Mouse (Mus musculus) G1E (cell line): ENCODE results near the gene Tbc1d1.

Experiments
- CTCF ChIP-seq: IDR thresholded peaks from 2 replicates; pipeline ENCODE4 v1.5.1; 2012; ENCODE audit warnings: low read depth, low read length, inconsistent platforms, mixed read lengths
- GATA1 ChIP-seq: IDR thresholded peaks from 2 replicates; pipeline ENCODE4 v1.6.1; 2012; ENCODE audit warnings: borderline replicate concordance, low read length, inconsistent platforms, mixed read lengths
- GATA2 ChIP-seq: IDR thresholded peaks from 2 replicates; pipeline ENCODE4 v1.6.1; 2012; ENCODE audit warnings: low read depth, low read length, inconsistent platforms, borderline replicate concordance
- POLR2AphosphoS5 ChIP-seq: IDR thresholded peaks from 2 replicates; pipeline ENCODE4 v1.6.1; 2012; ENCODE audit warnings: low read depth, low read length, inconsistent platforms; ENCODE audit not compliant: insufficient replicate concordance
- TAL1 ChIP-seq: conservative IDR thresholded peaks from 2 replicates; pipeline ENCODE4 v1.6.1; 2012; ENCODE audit warnings: low read depth, low read length, inconsistent platforms, mixed read lengths

DNA sequence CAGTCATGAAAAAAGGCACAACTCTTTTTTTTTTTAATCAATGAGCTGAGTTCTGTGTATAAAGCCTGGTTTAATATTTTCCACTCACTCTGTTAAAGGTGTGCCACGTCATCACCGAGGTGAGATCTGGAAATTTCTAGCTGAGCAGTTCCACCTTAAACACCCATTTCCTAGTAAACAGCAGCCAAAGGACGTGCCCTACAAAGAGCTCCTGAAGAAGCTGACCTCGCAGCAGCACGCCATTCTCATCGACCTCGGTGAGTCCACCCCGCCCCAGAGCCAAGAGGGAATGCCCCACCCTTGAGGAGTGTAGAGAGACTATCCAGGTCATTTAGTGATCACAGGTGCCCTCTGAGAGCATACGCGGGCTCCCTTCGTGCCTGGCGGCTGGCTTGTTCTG lies 168.2 kb downstream of the Tbc1d1 start:
- no peak for TF ChIP-seq CTCF
- no peak for TF ChIP-seq TAL1
- no peak for TF ChIP-seq POLR2AphosphoS5
- no peak for TF ChIP-seq GATA1
- TF ChIP-seq GATA2 = no peak
